Mouse (Mus musculus) kidney, embryonic 15.5 days (tissue): Measurements from ENCODE around the gene Wwp2. TPM values are rescaled to one million over a fixed set of nuclear protein-coding genes. Genes with fewer than 3 reads are reported as not detected.

Experiments
- ATAC-seq: fragments of 200-750 bp; cut with Nextera tagmentation; replicated peaks from 2 replicates; pipeline ENCODE4 v1.8.0; 2017; ENCODE audit warnings: moderate TSS enrichment; ENCODE audit not compliant: low FRiP score
- H3K27ac ChIP-seq: fragments of 300-500 bp; sonication (generic); 2 replicates; pipeline ENCODE4 v1.5.1; 2015; ENCODE audit warnings: mild to moderate bottlenecking, inconsistent platforms
- H3K27me3 ChIP-seq: fragments of 300-500 bp; sonication (generic); 2 replicates; pipeline ENCODE4 v1.6.1; 2015; ENCODE audit warnings: inconsistent platforms
- H3K36me3 ChIP-seq: fragments of 300-500 bp; sonication (generic); 2 replicates; pipeline ENCODE4 v1.6.1; 2015; ENCODE audit warnings: inconsistent platforms
- H3K4me1 ChIP-seq: fragments of 300-500 bp; sonication (generic); 2 replicates; pipeline ENCODE4 v1.6.1; 2015; ENCODE audit warnings: inconsistent platforms
- H3K4me2 ChIP-seq: fragments of 300-500 bp; sonication (generic); 2 replicates; pipeline ENCODE4 v1.6.1; 2015; ENCODE audit warnings: moderate library complexity, mild to moderate bottlenecking, inconsistent platforms
- H3K4me3 ChIP-seq: fragments of 300-500 bp; sonication (generic); replicated peaks from 2 replicates; pipeline ENCODE4 v1.5.1; 2015; ENCODE audit warnings: mild to moderate bottlenecking, inconsistent platforms
- H3K9ac ChIP-seq: fragments of 300-500 bp; sonication (generic); 2 replicates; pipeline ENCODE4 v1.6.1; 2015; ENCODE audit warnings: mild to moderate bottlenecking, inconsistent platforms
- H3K9me3 ChIP-seq: fragments of 300-500 bp; sonication (generic); replicated peaks from 2 replicates; pipeline ENCODE4 v1.6.1; 2016; ENCODE audit warnings: inconsistent platforms
- WGBS: fragments of 180-500 bp; shearing (Covaris S2); methylation state at CpG from one replicate; pipeline ENCODE4 v1.1.7; 2015; ENCODE audit warnings: mixed read lengths; 5-methylcytosine and 5-hydroxymethylcytosine counted together
- microRNA counts: library from miRNA; unstranded; fragments of <30 nt; microRNA quantifications from one replicate; lab custom pipeline; 2016
- microRNA-seq: library from miRNA; unstranded; fragments of <30 nt; microRNA quantifications from one replicate; pipeline ENCODE4, GENCODE M21; 2016
- polyA plus RNA-seq: library from polyadenylated mRNA; unstranded; fragments of >200 nt; fragmentation: Nextera tagmentation; extraction: Ambion mirVana; gene quantifications from 2 replicates; pipeline ENCODE4 v1.2.1, GENCODE M21; 2015

Wwp2 gene
- polyA plus RNA-seq, 1 experiment from 2014 or later: 42.0 TPM

GRCm38 (mm10) chr8:107603026-107603425 lies 166.9 kb downstream of the Wwp2 start:
- WGBS: 4% methylated on average over 7 of the region's 7 CpGs
- Histone ChIP-seq H3K27me3 (peaks cover 24% of the 10 kb centered on the region), H3K9me3 (no peaks in the 10 kb centered on the region), H3K36me3 (no peaks in the 10 kb centered on the region), H3K4me3 (no peak overlapping the region), H3K4me2 (no peak overlapping the region), H3K9ac (no peak overlapping the region), H3K27ac (no peak overlapping the region), H3K4me1 (no peaks in the 10 kb centered on the region)
- ATAC-seq: no peak

MicroRNAs within 50 kb of the gene (microRNA counts, 519-probe panel; counts per million panel counts)
- microRNA mmu-miR-140 (lab: Ali Mortazavi, UCI): 2,892 counts per million, percentile 75 among the panel's probes with 10 or more counts

Small RNAs within 50 kb of the gene (microRNA-seq; reads per million reads assigned to microRNA genes)
- 2,777 reads per million, percentile 88 among the genes with 10 or more reads in this experiment for gene Mir140

Other genes starting within 250 kb of the Wwp2 start
- 27.2 and 29.3 TPM in 2 replicates for gene Nfat5, start 142.9 kb upstream of the Wwp2 start, polyA plus RNA-seq
- gene Nqo1, start 33.2 kb upstream of the Wwp2 start, polyA plus RNA-seq: 10.7 and 11.5 TPM in 2 replicates
- 86.1 and 89.0 TPM in 2 replicates for gene Nob1, start 11.3 kb upstream of the Wwp2 start, polyA plus RNA-seq
- 249 and 256 TPM in 2 replicates for gene Psmd7, start 152.1 kb downstream of the Wwp2 start, polyA plus RNA-seq